18 mouse cellular contexts compared by ENCODE assay signal in genomic region chr15:85682780-85683179, GRCm38 (mm10). TPM values are rescaled to one million over a fixed set of nuclear protein-coding genes. Genes with fewer than 3 reads are reported as not detected.
DNase-seq lines count a peak whose midpoint lies in the region; ATAC-seq and TF ChIP-seq lines count a peak whose summit lies in the region.
"Had no signal": no experiment of that assay in that cellular context is flagged by ENCODE, and none has a peak within 500 bp of the region (broad histone marks: within the 10 kb centered on the region; RNA-seq: fewer than 3 reads in every experiment).

No protein-coding gene starts in this region.

- peak overlapping the region; percentile 27; the same call in 1 of the 2 replicates for H3K4me2 ChIP-seq in forebrain, postnatal 0 days (ENCODE audit: low read depth)
- no peak overlapping the region for H3K4me2 ChIP-seq in forebrain, embryonic 11.5 days (ENCODE audit: low read depth, low read length, severe bottlenecking)
- H3K4me2 ChIP-seq in neural tube, embryonic 13.5 days: peak overlapping the region; percentile 36
- H3K4me2 ChIP-seq: forebrain, embryonic 13.5 days; limb, embryonic 15.5 days; midbrain, embryonic 12.5 days; neural tube, embryonic 12.5 days; stomach, embryonic 15.5 days had no signal

- no peak overlapping the region for H3K9ac ChIP-seq in forebrain, postnatal 0 days
- no peak overlapping the region for H3K9ac ChIP-seq in forebrain, embryonic 11.5 days (ENCODE audit: low read length)
- H3K9ac ChIP-seq in neural tube, embryonic 13.5 days: 0 out of 2 replicates have a peak overlapping the region, but pooled peaks have one; percentile 18
- H3K9ac ChIP-seq: forebrain, embryonic 13.5 days; limb, embryonic 15.5 days; midbrain, embryonic 12.5 days; neural tube, embryonic 12.5 days; stomach, embryonic 15.5 days had no signal

- H3K27me3 ChIP-seq in forebrain, postnatal 0 days (ENCODE audit: insufficient read depth, low read length): no peaks in the 10 kb centered on the region
- peaks cover 8% of the 10 kb centered on the region for H3K27me3 ChIP-seq in forebrain, embryonic 11.5 days (ENCODE audit: control insufficient read depth, insufficient read depth, low read length)
- no peaks in the 10 kb centered on the region for H3K27me3 ChIP-seq in neural tube, embryonic 13.5 days
- no peaks in the 10 kb centered on the region for H3K27me3 ChIP-seq in small intestine, adult 2 months (ENCODE audit: control insufficient read depth, insufficient read depth, low read length)
- H3K27me3 ChIP-seq: forebrain, embryonic 13.5 days; limb, embryonic 15.5 days; neural tube, embryonic 12.5 days; stomach, embryonic 15.5 days had no signal

- H3K27ac ChIP-seq in forebrain, postnatal 0 days (ENCODE audit: low read depth, low read length): no peak overlapping the region
- H3K27ac ChIP-seq in forebrain, embryonic 11.5 days (ENCODE audit: low read depth, low read length): no peak overlapping the region
- H3K27ac ChIP-seq in neural tube, embryonic 13.5 days (replicated peaks): no peak overlapping the region
- peak overlapping the region; percentile 90 for H3K27ac ChIP-seq in small intestine, adult 2 months (ENCODE audit: insufficient read depth, low read depth, low read length)
- H3K27ac ChIP-seq: forebrain, embryonic 13.5 days; heart, embryonic 10.5 days; kidney, postnatal 0 days; limb, embryonic 15.5 days; midbrain, embryonic 12.5 days; neural tube, embryonic 12.5 days; stomach, embryonic 15.5 days had no signal

- no peaks in the 10 kb centered on the region for H3K9me3 ChIP-seq in forebrain, postnatal 0 days (ENCODE audit: low read length)
- no peaks in the 10 kb centered on the region for H3K9me3 ChIP-seq in forebrain, embryonic 11.5 days (ENCODE audit: control insufficient read depth, low read length)
- no peaks in the 10 kb centered on the region for H3K9me3 ChIP-seq in neural tube, embryonic 13.5 days
- H3K9me3 ChIP-seq: forebrain, embryonic 13.5 days; heart, embryonic 10.5 days; limb, embryonic 15.5 days; midbrain, embryonic 12.5 days; neural tube, embryonic 12.5 days; stomach, embryonic 15.5 days had no signal

- peaks cover 36% of the 10 kb centered on the region for H3K36me3 ChIP-seq in forebrain, postnatal 0 days (ENCODE audit: insufficient read depth)
- H3K36me3 ChIP-seq in forebrain, embryonic 11.5 days (ENCODE audit: control insufficient read depth, insufficient read depth, low read length): no peaks in the 10 kb centered on the region
- H3K36me3 ChIP-seq in neural tube, embryonic 13.5 days: peaks cover 51% of the 10 kb centered on the region
- peaks cover 61% of the 10 kb centered on the region for H3K36me3 ChIP-seq in small intestine, adult 2 months (ENCODE audit: control insufficient read depth, insufficient read depth, low read length)
- H3K36me3 ChIP-seq: heart, embryonic 10.5 days had no signal

- no peak for TF ChIP-seq POLR2A in small intestine, adult 2 months (IDR thresholded peaks at IDR 0.05; ENCODE audit: low read depth, low read length)

- ATAC-seq in forebrain, postnatal 0 days: no peak
- ATAC-seq in forebrain, embryonic 11.5 days (replicated peaks; ENCODE audit: low FRiP score): no peak
- no peak for ATAC-seq in neural tube, embryonic 13.5 days (ENCODE audit: low read depth)
- ATAC-seq: forebrain, embryonic 13.5 days; lung, postnatal 0 days had no signal

- 55% methylated on average over 6 of the region's 6 CpGs for WGBS in forebrain, postnatal 0 days
- 83% methylated on average over 6 of the region's 6 CpGs for WGBS in forebrain, embryonic 11.5 days
- 65% methylated on average over 6 of the region's 6 CpGs for WGBS in neural tube, embryonic 13.5 days
- 22% methylated on average over 6 of the region's 6 CpGs for WGBS in small intestine, adult 2 months

- no peak for TF ChIP-seq CTCF in forebrain, postnatal 0 days (IDR thresholded peaks at IDR 0.05; ENCODE audit: low read depth)
- TF ChIP-seq CTCF in small intestine, adult 2 months (IDR thresholded peaks at IDR 0.05; ENCODE audit: extremely low read depth, insufficient read length, insufficient replicate concordance, low read depth, low read length): no peak

- no peak overlapping the region; the same call in 1 of the 2 replicates for H3K4me3 ChIP-seq in forebrain, postnatal 0 days (ENCODE audit: low read depth, low read length)
- no peak overlapping the region for H3K4me3 ChIP-seq in forebrain, embryonic 11.5 days (ENCODE audit: low read depth, low read length)
- H3K4me3 ChIP-seq in neural tube, embryonic 13.5 days: no peak overlapping the region
- peak overlapping the region; percentile 22; the same call in 1 of the 2 replicates for H3K4me3 ChIP-seq in small intestine, adult 2 months (ENCODE audit: low read depth, low read length)
- H3K4me3 ChIP-seq: forebrain, embryonic 13.5 days; heart, embryonic 10.5 days; limb, embryonic 15.5 days; midbrain, embryonic 12.5 days; neural tube, embryonic 12.5 days; stomach, embryonic 15.5 days had no signal

- DNase-seq in forebrain, postnatal 0 days: no peak
- no peak for DNase-seq in forebrain, embryonic 11.5 days (ENCODE audit: low spot score)
- DNase-seq in kidney, adult 9 months: peak; percentile 67
- DNase-seq in kidney, postnatal 4 days: no peak
- no peak for DNase-seq in neural tube, embryonic 10.5 days (ENCODE audit: extremely low spot score, low spot score)
- DNase-seq in adrenal gland, postnatal 4 days (ENCODE audit: low spot score in 2 of 2): no peak
- DNase-seq: retina, postnatal 1 day had no signal

- peaks cover 28% of the 10 kb centered on the region for H3K4me1 ChIP-seq in forebrain, postnatal 0 days (ENCODE audit: insufficient read depth)
- H3K4me1 ChIP-seq in forebrain, embryonic 11.5 days (replicated peaks; ENCODE audit: control insufficient read depth, insufficient read depth, low read length): no peaks in the 10 kb centered on the region
- peaks cover 96% of the 10 kb centered on the region for H3K4me1 ChIP-seq in neural tube, embryonic 13.5 days (replicated peaks)
- peaks cover 45% of the 10 kb centered on the region for H3K4me1 ChIP-seq in small intestine, adult 2 months (ENCODE audit: control insufficient read depth, insufficient read depth, insufficient read length, low read length)

RNA-seq across cellular contexts. Expression of gene Ppara, which starts 52.0 kb away (rescaled TPM):
- 0.92 and 1.7 TPM in 2 replicates for total RNA-seq in forebrain, postnatal 0 days (2014; rRNA removed)
- 1.9 and 2.0 TPM in 2 replicates for polyA plus RNA-seq in forebrain, postnatal 0 days (2015; fragmentation: Nextera tagmentation; extraction: Ambion mirVana)
- 0.31 and 0.51 TPM in 2 replicates for polyA plus RNA-seq in forebrain, embryonic 11.5 days (2014; fragmentation: Nextera tagmentation; extraction: Ambion mirVana)
- 1.0 and 2.0 TPM in 2 replicates for polyA plus RNA-seq in neural tube, embryonic 13.5 days (2015; fragmentation: Nextera tagmentation; extraction: Ambion mirVana)
- 3.7 and 7.2 TPM in 2 replicates for polyA plus RNA-seq in small intestine, adult 2 months (2012; rRNA removed)
- 10 to 100 TPM; 17.2 to 29.4 TPM for total RNA-seq in adrenal gland, postnatal 4 days (2021)
- total RNA-seq: hematopoietic stem cell, adult 5-6 weeks had no signal
